Mouse (Mus musculus) neural tube, embryonic 12.5 days (tissue): ENCODE measurements around the gene Atxn7l3. TPM values are rescaled to one million over a fixed set of nuclear protein-coding genes. Genes with fewer than 3 reads are reported as not detected.

Experiments used
- ATAC-seq: fragments of 200-750 bp; cut with Nextera tagmentation; 2 replicates; pipeline ENCODE4 v1.8.0; 2017; ENCODE audit warnings: low read depth, mild to moderate bottlenecking, moderate TSS enrichment, moderate library complexity; ENCODE audit not compliant: low FRiP score
- H3K27ac ChIP-seq: fragments of 300-500 bp; sonication (generic); 2 replicates; pipeline ENCODE4 v1.5.1; 2016
- H3K27me3 ChIP-seq: fragments of 300-500 bp; sonication (generic); replicated peaks from 2 replicates; pipeline ENCODE4 v1.6.1; 2016; ENCODE audit warnings: mild to moderate bottlenecking
- H3K36me3 ChIP-seq: fragments of 300-500 bp; sonication (generic); 2 replicates; pipeline ENCODE4 v1.6.1; 2016; ENCODE audit warnings: mild to moderate bottlenecking
- H3K4me1 ChIP-seq: fragments of 300-500 bp; sonication (generic); 2 replicates; pipeline ENCODE4 v1.6.1; 2016
- H3K4me2 ChIP-seq: fragments of 300-500 bp; sonication (generic); replicated peaks from 2 replicates; pipeline ENCODE4 v1.6.1; 2016; ENCODE audit warnings: mild to moderate bottlenecking
- H3K4me3 ChIP-seq: fragments of 300-500 bp; sonication (generic); 2 replicates; pipeline ENCODE4 v1.5.1; 2016
- H3K9ac ChIP-seq: fragments of 300-500 bp; sonication (generic); 2 replicates; pipeline ENCODE4 v1.6.1; 2016; ENCODE audit warnings: mild to moderate bottlenecking
- H3K9me3 ChIP-seq: fragments of 300-500 bp; sonication (generic); 2 replicates; pipeline ENCODE4 v1.6.1; 2016; ENCODE audit warnings: mild to moderate bottlenecking
- WGBS: fragments of 180-500 bp; shearing (Covaris S2); methylation state at CpG from one replicate; pipeline ENCODE4 v1.1.7; 2016; 5-methylcytosine and 5-hydroxymethylcytosine counted together
- polyA plus RNA-seq: library from polyadenylated mRNA; unstranded; fragments of >200 nt; fragmentation: Nextera tagmentation; extraction: Ambion mirVana; gene quantifications from 2 replicates; pipeline ENCODE4 v1.2.1, GENCODE M21; 2016

Gene Atxn7l3
- 27.5 and 27.6 TPM in 2 replicates for polyA plus RNA-seq

- Histone ChIP-seq H3K4me1 (peaks cover 24% of the 10 kb centered on the region), H3K36me3 (peaks cover 29% of the 10 kb centered on the region), H3K27ac (peak within 1 kb of the TSS; percentile 98), H3K9ac (peak within 1 kb of the TSS; percentile 93), H3K4me3 (peak within 1 kb of the TSS; percentile 85), H3K4me2 (peak within 1 kb of the TSS; percentile 77), H3K27me3 (no peaks in the 10 kb centered on the region), H3K9me3 (no peaks in the 10 kb centered on the region)
- under 1% methylated on average over 89 of the region's 125 CpGs for WGBS
- peak; percentile 92 for ATAC-seq
Measured at GRCm38 (mm10) chr11:102296491-102297472, at the start of gene Atxn7l3. Gene Atxn7l3, minus strand, starts transcription at chr11:102296631.

- 0 out of 2 replicates have a peak, but pooled peaks cover 4% of the 10 kb centered on the region for H3K4me1 ChIP-seq
- no peak overlapping the region for H3K9ac ChIP-seq
- ATAC-seq, result no peak
- H3K27ac ChIP-seq, result no peak overlapping the region
- H3K4me2 ChIP-seq, result no peak overlapping the region
- no peaks in the 10 kb centered on the region for H3K36me3 ChIP-seq
- H3K9me3 ChIP-seq, result no peaks in the 10 kb centered on the region
- H3K4me3 ChIP-seq, result no peak overlapping the region
- 93% methylated on average over 3 of the region's 3 CpGs for WGBS
- H3K27me3 ChIP-seq, result no peaks in the 10 kb centered on the region
Measured at GRCm38 (mm10) chr11:102344458-102344857, 48.0 kb upstream of the Atxn7l3 start.

GRCm38 (mm10) chr11:102342742-102343141, 46.3 kb upstream of the Atxn7l3 start:
- no peaks in the 10 kb centered on the region for H3K9me3 ChIP-seq

GRCm38 (mm10) chr11:102341101-102341500, 44.7 kb upstream of the Atxn7l3 start:
- Histone ChIP-seq H3K9me3 (no peaks in the 10 kb centered on the region), H3K4me2 (no peak overlapping the region), H3K36me3 (no peaks in the 10 kb centered on the region), H3K4me3 (no peak overlapping the region), H3K9ac (no peak overlapping the region), H3K27me3 (no peaks in the 10 kb centered on the region), H3K4me1 (no peaks in the 10 kb centered on the region), H3K27ac (no peak overlapping the region)
- no peak for ATAC-seq
- 93% methylated on average over 4 of the region's 4 CpGs for WGBS

More at GRCm38 (mm10) chr11:102342742-102343141, 46.3 kb upstream of the Atxn7l3 start:
- Histone ChIP-seq H3K4me1 (0 out of 2 replicates have a peak, but pooled peaks cover 4% of the 10 kb centered on the region), H3K4me3 (no peak overlapping the region), H3K27me3 (no peaks in the 10 kb centered on the region), H3K36me3 (no peaks in the 10 kb centered on the region), H3K4me2 (no peak overlapping the region), H3K9ac (no peak overlapping the region), H3K27ac (no peak overlapping the region)
- WGBS, result 66% methylated on average over 12 of the region's 12 CpGs
- ATAC-seq, result no peak

- Histone ChIP-seq H3K9me3 (no peaks in the 10 kb centered on the region), H3K9ac (no peak overlapping the region), H3K4me1 (0 out of 2 replicates have a peak, but pooled peaks cover 4% of the 10 kb centered on the region), H3K4me3 (no peak overlapping the region), H3K4me2 (no peak overlapping the region), H3K27ac (no peak overlapping the region), H3K27me3 (no peaks in the 10 kb centered on the region), H3K36me3 (no peaks in the 10 kb centered on the region)
- WGBS, result 64% methylated on average over 4 of the region's 4 CpGs
- no peak for ATAC-seq
Measured at GRCm38 (mm10) chr11:102339624-102340023, 43.2 kb upstream of the Atxn7l3 start.

GRCm38 (mm10) chr11:102339195-102339594, 42.8 kb upstream of the Atxn7l3 start:
- ATAC-seq, result no peak
- Histone ChIP-seq H3K36me3 (no peaks in the 10 kb centered on the region), H3K9me3 (no peaks in the 10 kb centered on the region), H3K4me1 (0 out of 2 replicates have a peak, but pooled peaks cover 4% of the 10 kb centered on the region), H3K9ac (no peak overlapping the region), H3K27me3 (no peaks in the 10 kb centered on the region), H3K4me3 (no peak overlapping the region), H3K4me2 (no peak overlapping the region), H3K27ac (no peak overlapping the region)
- WGBS, result 85% methylated on average over 11 of the region's 11 CpGs

GRCm38 (mm10) chr11:102338561-102338960, 42.1 kb upstream of the Atxn7l3 start:
- Histone ChIP-seq H3K27ac (no peak overlapping the region), H3K4me2 (no peak overlapping the region), H3K27me3 (no peaks in the 10 kb centered on the region), H3K9me3 (no peaks in the 10 kb centered on the region), H3K9ac (no peak overlapping the region), H3K4me3 (no peak overlapping the region), H3K4me1 (0 out of 2 replicates have a peak, but pooled peaks cover 4% of the 10 kb centered on the region), H3K36me3 (no peaks in the 10 kb centered on the region)
- WGBS, result 43% methylated on average over 3 of the region's 3 CpGs
- no peak for ATAC-seq

- ATAC-seq, result no peak
- no peak overlapping the region for H3K4me3 ChIP-seq
- H3K9me3 ChIP-seq, result no peaks in the 10 kb centered on the region
- H3K9ac ChIP-seq, result no peak overlapping the region
- WGBS, result 14% methylated on average over 1 of the region's 1 CpGs
- no peaks in the 10 kb centered on the region for H3K36me3 ChIP-seq
- no peak overlapping the region for H3K27ac ChIP-seq
- H3K4me1 ChIP-seq, result 0 out of 2 replicates have a peak, but pooled peaks cover 4% of the 10 kb centered on the region
- H3K4me2 ChIP-seq, result no peak overlapping the region
- H3K27me3 ChIP-seq, result no peaks in the 10 kb centered on the region
Measured at GRCm38 (mm10) chr11:102337921-102338320, 41.5 kb upstream of the Atxn7l3 start.

GRCm38 (mm10) chr11:102336191-102336590, 39.8 kb upstream of the Atxn7l3 start:
- H3K27ac ChIP-seq, result no peak overlapping the region
- no peak for ATAC-seq
- H3K4me3 ChIP-seq, result no peak overlapping the region
- H3K4me1 ChIP-seq, result 0 out of 2 replicates have a peak, but pooled peaks cover 4% of the 10 kb centered on the region
- H3K9ac ChIP-seq, result no peak overlapping the region
- H3K4me2 ChIP-seq, result no peak overlapping the region
- 73% methylated on average over 1 of the region's 1 CpGs for WGBS
- H3K27me3 ChIP-seq, result no peaks in the 10 kb centered on the region
- no peaks in the 10 kb centered on the region for H3K9me3 ChIP-seq
- no peaks in the 10 kb centered on the region for H3K36me3 ChIP-seq

GRCm38 (mm10) chr11:102334973-102335700, 38.7 kb upstream of the Atxn7l3 start:
- 43% methylated on average over 9 of the region's 9 CpGs for WGBS
- Histone ChIP-seq H3K27me3 (no peaks in the 10 kb centered on the region), H3K36me3 (no peaks in the 10 kb centered on the region), H3K9ac (no peak overlapping the region), H3K4me1 (0 out of 2 replicates have a peak, but pooled peaks cover 4% of the 10 kb centered on the region), H3K9me3 (no peaks in the 10 kb centered on the region), H3K4me2 (no peak overlapping the region), H3K27ac (no peak overlapping the region), H3K4me3 (no peak overlapping the region)
- ATAC-seq, result no peak

- Histone ChIP-seq H3K27me3 (no peaks in the 10 kb centered on the region), H3K4me3 (no peak overlapping the region), H3K36me3 (no peaks in the 10 kb centered on the region), H3K9me3 (no peaks in the 10 kb centered on the region), H3K27ac (no peak overlapping the region), H3K4me1 (0 out of 2 replicates have a peak, but pooled peaks cover 4% of the 10 kb centered on the region), H3K4me2 (no peak overlapping the region), H3K9ac (no peak overlapping the region)
- no peak for ATAC-seq
- 77% methylated on average over 4 of the region's 4 CpGs for WGBS
Measured at GRCm38 (mm10) chr11:102334010-102334409, 37.6 kb upstream of the Atxn7l3 start.

- Histone ChIP-seq H3K27ac (no peak overlapping the region), H3K4me2 (no peak overlapping the region), H3K4me1 (0 out of 2 replicates have a peak, but pooled peaks cover 4% of the 10 kb centered on the region), H3K9me3 (no peaks in the 10 kb centered on the region), H3K4me3 (no peak overlapping the region), H3K36me3 (no peaks in the 10 kb centered on the region), H3K9ac (no peak overlapping the region), H3K27me3 (no peaks in the 10 kb centered on the region)
- no peak for ATAC-seq
Measured at GRCm38 (mm10) chr11:102333061-102333460, 36.6 kb upstream of the Atxn7l3 start.
